Mouse (Mus musculus) left cerebral cortex, postnatal 14 days (tissue): Measurements from ENCODE around the gene Gm29666. TPM values are rescaled to one million over a fixed set of nuclear protein-coding genes. Genes with fewer than 3 reads are reported as not detected.
A peak's percentile ranks its signal among the peaks of the same experiment; 100 is the strongest.
"Not testable (repeated sequence)": the region's sequence is repeated elsewhere in the genome, so short reads cannot be mapped to it uniquely, and the experiment has no call there.

Source experiments
- DNase-seq, 2 experiments: peaks; one replicate each; pipeline ENCODE4 v3.0.0; 2021 to 2022; ENCODE audit warnings: low spot score in 2 of 2, mixed read lengths in 1 of 2
- intact Hi-C: fragments of 180-260 bp; cut with DNase I; formaldehyde crosslinking; loops from one replicate; pipeline ENCODE4 v1.15.1; 2025
- total RNA-seq, 2 experiments: library from RNA; stranded (reverse); gene quantifications; 2 replicates each; pipeline ENCODE4 v1.2.3; 2021

Gm29666 gene
- total RNA-seq, 2 experiments from 2014 or later = 0.94 to 1.1 TPM

- intact Hi-C loops = loop anchor here (2.0 to 5.0 kb wide), 2 partner anchors 69 to 166 kb away; no protein-coding TSS in a partner anchor
- DNase-seq = no peak
Measured at GRCm38 (mm10) chr15:84923508-84924181, 3.8 kb upstream of the Gm29666 start.

- peak; percentile 100 for DNase-seq
- intact Hi-C loops = loop anchor here (2.0 to 5.0 kb wide), 2 partner anchors 68 to 166 kb away; no protein-coding TSS in a partner anchor
Measured at GRCm38 (mm10) chr15:84922884-84923507, 3.2 kb upstream of the Gm29666 start, which contains the start of gene Nup50. TSS of gene Nup50 (plus strand) at chr15:84923411.

GRCm38 (mm10) chr15:84913201-84913600 lies 6.6 kb downstream of the Gm29666 start:
- no peak for DNase-seq
- intact Hi-C loops = no loop called here

GRCm38 (mm10) chr15:84903843-84904385 lies 15.9 kb downstream of the Gm29666 start:
- intact Hi-C loops = no loop called here
- no peak for DNase-seq

GRCm38 (mm10) chr15:84898077-84898476 lies 21.8 kb downstream of the Gm29666 start:
- DNase-seq = no peak
- intact Hi-C loops = loop anchor here (10.0 kb wide), 1 partner anchor 143 kb away; no protein-coding TSS in a partner anchor

GRCm38 (mm10) chr15:84896664-84897063 lies 23.2 kb downstream of the Gm29666 start:
- no peak for DNase-seq
- intact Hi-C loops = loop anchor here (10.0 kb wide), 1 partner anchor 142 kb away; no protein-coding TSS in a partner anchor

- intact Hi-C loops = loop anchor here (10.0 kb wide), 1 partner anchor 141 kb away; no protein-coding TSS in a partner anchor
- not testable (repeated sequence) for DNase-seq
Measured at GRCm38 (mm10) chr15:84896216-84896615, 23.6 kb downstream of the Gm29666 start.

- intact Hi-C loops = loop anchor here (5.0 to 10.0 kb wide), 2 partner anchors 89 to 137 kb away; no protein-coding TSS in a partner anchor
- DNase-seq = peak; percentile 74 to 80
Measured at GRCm38 (mm10) chr15:84891658-84892057, 28.2 kb downstream of the Gm29666 start.

GRCm38 (mm10) chr15:84891246-84891645 lies 28.6 kb downstream of the Gm29666 start:
- DNase-seq = no peak
- intact Hi-C loops = loop anchor here (5.0 to 10.0 kb wide), 2 partner anchors 89 to 136 kb away; no protein-coding TSS in a partner anchor

- intact Hi-C loops = no loop called here
- DNase-seq = peak in 1 of 2 experiments; percentile 38
Measured at GRCm38 (mm10) chr15:84888066-84888465, 31.8 kb downstream of the Gm29666 start.

- intact Hi-C loops = no loop called here
- peak; percentile 61 to 69 for DNase-seq
Measured at GRCm38 (mm10) chr15:84877029-84877815, 42.6 kb downstream of the Gm29666 start.

- intact Hi-C loops = no loop called here
- peak; percentile 56 to 76 for DNase-seq
Measured at GRCm38 (mm10) chr15:84873867-84874266, 46.0 kb downstream of the Gm29666 start.

GRCm38 (mm10) chr15:84873079-84873478 lies 46.8 kb downstream of the Gm29666 start:
- peak; percentile 34 to 59 for DNase-seq
- intact Hi-C loops = no loop called here

GRCm38 (mm10) chr15:84871802-84872201 lies 48.0 kb downstream of the Gm29666 start:
- intact Hi-C loops = no loop called here
- no peak for DNase-seq

- intact Hi-C loops = no loop called here
- no peak for DNase-seq
Measured at GRCm38 (mm10) chr15:84861911-84862310, 57.9 kb downstream of the Gm29666 start.
